Mouse (Mus musculus) ES-E14 (cell line): ENCODE measurements at regions not wholly inside any gene's neighbourhood (a gene's known extent, or its start where the extent isn't known, plus 50 kb on each side); places are given as distances from the start of the nearest gene placed in this dataset.

Experiments used
- CHD2 ChIP-seq: IDR thresholded peaks from 2 replicates; pipeline ENCODE4 v1.6.1; 2014; ENCODE audit warnings: mild to moderate bottlenecking, low read depth, low read length, inconsistent platforms
- HCFC1 ChIP-seq: IDR thresholded peaks from 2 replicates; pipeline ENCODE4 v1.6.1; 2012; ENCODE audit warnings: low read length, inconsistent platforms, borderline replicate concordance; ENCODE audit not compliant: insufficient read depth
- MAFK ChIP-seq: IDR thresholded peaks from 2 replicates; pipeline ENCODE4 v1.6.1; 2014; ENCODE audit warnings: mild to moderate bottlenecking, low read depth, low read length, inconsistent platforms; ENCODE audit not compliant: insufficient read depth
- ZNF384 ChIP-seq: IDR thresholded peaks from 2 replicates; pipeline ENCODE4 v1.6.1; 2012; ENCODE audit warnings: low read depth, low read length, inconsistent platforms

DNA sequence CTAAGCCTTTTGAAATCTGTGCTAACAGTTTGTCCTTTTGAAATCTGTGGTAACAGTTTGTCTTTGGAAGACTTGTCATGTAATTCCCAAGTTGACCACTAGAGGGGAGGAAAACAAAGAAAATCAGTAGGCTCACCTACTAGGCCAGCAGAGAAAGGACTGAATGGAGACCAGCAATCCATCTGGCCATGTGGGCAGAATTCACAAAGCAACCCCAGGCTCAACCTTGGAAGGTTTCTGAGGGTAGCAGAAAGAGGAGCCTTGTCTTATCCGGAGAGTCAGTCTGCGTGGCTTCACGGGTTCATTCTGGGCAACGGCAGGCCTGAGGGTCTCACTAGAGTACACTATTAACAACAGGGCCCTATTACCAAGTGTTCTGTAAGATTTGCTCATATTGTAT, 319.2 kb upstream of the Sphkap start:
- TF ChIP-seq MAFK (no peak), CHD2 (no peak), HCFC1 (no peak), ZNF384 (no peak)
